Mouse (Mus musculus): Measurements from ENCODE around the gene Rbm19. TPM values are rescaled to one million over a fixed set of nuclear protein-coding genes. Genes with fewer than 3 reads are reported as not detected.

The Rbm19 gene
- polyA plus RNA-seq, 1 experiment from 2014 or later: 24.2 TPM

DNA sequence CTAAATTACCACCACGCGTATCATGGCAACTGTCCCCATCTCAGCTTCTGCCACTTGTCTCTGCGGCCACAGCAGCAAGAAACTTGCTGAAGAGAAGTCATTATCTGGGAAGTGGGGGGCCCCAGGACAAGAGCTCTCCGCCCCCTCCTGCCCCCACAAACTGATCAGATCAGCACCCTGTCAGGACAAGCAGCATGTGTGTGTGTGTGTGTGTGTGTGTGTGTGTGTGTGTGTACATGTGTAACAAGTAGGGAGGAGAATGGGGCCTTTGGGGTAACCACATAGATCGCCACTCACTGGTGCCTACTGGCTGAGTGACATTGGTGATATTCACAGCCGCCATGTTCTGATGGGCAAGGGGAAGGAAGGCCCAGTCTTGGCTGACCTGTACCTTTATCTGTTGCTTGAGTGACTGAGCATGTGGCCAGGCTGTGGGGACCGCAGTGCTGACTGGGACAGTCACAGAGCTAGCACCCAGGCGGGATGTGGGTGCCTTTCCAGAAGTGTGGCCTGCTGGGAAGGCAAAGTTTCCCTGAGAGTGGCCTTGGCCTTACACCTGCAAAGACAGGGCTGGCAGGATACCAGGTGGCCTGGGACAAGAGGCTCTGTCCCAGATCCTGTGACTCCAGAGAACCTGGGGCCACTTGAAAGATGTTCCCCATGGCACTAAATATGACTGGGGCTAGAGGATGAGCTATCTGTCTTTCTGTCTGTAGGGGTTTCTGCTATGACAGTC lies 44.8 kb downstream of the Rbm19 start:
- Histone ChIP-seq H3K27me3 (ENCODE audit: control insufficient read depth, insufficient read depth, low read length) (no peaks in the 10 kb centered on the region), H3K4me3 (ENCODE audit: low read depth, low read length) (no peak overlapping the region), H3K9me3 (ENCODE audit: control insufficient read depth, low read length) (no peaks in the 10 kb centered on the region), H3K36me3 (ENCODE audit: control insufficient read depth, insufficient read depth, low read length) (no peaks in the 10 kb centered on the region), H3K27ac (replicated peaks; ENCODE audit: low read depth, low read length) (no peak overlapping the region), H3K4me2 (ENCODE audit: low read depth, severe bottlenecking) (no peak overlapping the region), H3K9ac (ENCODE audit: low read length) (no peak overlapping the region), H3K4me1 (ENCODE audit: control insufficient read depth, insufficient read depth, low read length) (peaks cover 6% of the 10 kb centered on the region; the same call in 1 of the 2 replicates)
- DNase-seq (ENCODE audit: low spot score) (no peak), ATAC-seq (ENCODE audit: insufficient number of reproducible peaks, low FRiP score, low TSS enrichment, low read depth) (no peak)
- 90% methylated on average over 8 of the region's 8 CpGs for WGBS

DNA sequence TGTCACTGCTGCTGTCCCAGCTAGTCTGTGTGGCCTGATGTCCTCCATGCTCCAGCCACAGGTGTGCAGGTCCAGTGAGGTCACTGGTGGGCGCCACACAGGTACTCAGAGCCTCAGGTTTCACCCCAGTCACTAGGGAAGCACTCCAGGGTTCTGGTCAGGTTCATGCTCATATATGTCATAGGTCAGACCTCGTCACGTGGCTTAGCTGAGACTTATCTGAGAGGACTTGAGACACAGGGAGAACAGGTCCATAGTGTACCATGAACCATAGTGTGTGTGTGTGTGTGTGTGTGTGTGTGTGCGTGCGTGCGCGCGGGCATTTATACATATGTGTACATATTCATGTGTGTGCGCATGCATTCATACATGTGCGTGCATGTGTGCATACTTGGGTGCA lies 46.4 kb downstream of the Rbm19 start:
- Histone ChIP-seq H3K4me3 (ENCODE audit: low read depth, low read length) (no peak overlapping the region), H3K4me2 (ENCODE audit: low read depth, severe bottlenecking) (no peak overlapping the region), H3K9ac (ENCODE audit: low read length) (no peak overlapping the region), H3K36me3 (ENCODE audit: control insufficient read depth, insufficient read depth, low read length) (no peaks in the 10 kb centered on the region), H3K4me1 (ENCODE audit: control insufficient read depth, insufficient read depth, low read length) (no peaks in the 10 kb centered on the region), H3K27me3 (ENCODE audit: control insufficient read depth, insufficient read depth, low read length) (no peaks in the 10 kb centered on the region), H3K9me3 (ENCODE audit: control insufficient read depth, low read length) (no peaks in the 10 kb centered on the region), H3K27ac (replicated peaks; ENCODE audit: low read depth, low read length) (no peak overlapping the region)
- DNase-seq (ENCODE audit: low spot score) (no peak), ATAC-seq (ENCODE audit: insufficient number of reproducible peaks, low FRiP score, low TSS enrichment, low read depth) (no peak)
- WGBS: 94% methylated on average over 10 of the region's 10 CpGs

GRCm38 (mm10) chr5:120163428-120163827 lies 47.2 kb downstream of the Rbm19 start:
- WGBS: 81% methylated on average over 6 of the region's 6 CpGs
- Histone ChIP-seq H3K27me3 (ENCODE audit: control insufficient read depth, insufficient read depth, low read length) (no peaks in the 10 kb centered on the region), H3K4me3 (ENCODE audit: low read depth, low read length) (no peak overlapping the region), H3K27ac (replicated peaks; ENCODE audit: low read depth, low read length) (no peak overlapping the region), H3K4me2 (ENCODE audit: low read depth, severe bottlenecking) (no peak overlapping the region), H3K9ac (ENCODE audit: low read length) (no peak overlapping the region), H3K9me3 (ENCODE audit: control insufficient read depth, low read length) (no peaks in the 10 kb centered on the region), H3K4me1 (ENCODE audit: control insufficient read depth, insufficient read depth, low read length) (no peaks in the 10 kb centered on the region), H3K36me3 (ENCODE audit: control insufficient read depth, insufficient read depth, low read length) (no peaks in the 10 kb centered on the region)
- DNase-seq (ENCODE audit: low spot score) (no peak), ATAC-seq (ENCODE audit: insufficient number of reproducible peaks, low FRiP score, low TSS enrichment, low read depth) (no peak)

GRCm38 (mm10) chr5:120164450-120164849 lies 48.2 kb downstream of the Rbm19 start:
- Histone ChIP-seq H3K9me3 (ENCODE audit: control insufficient read depth, low read length) (no peaks in the 10 kb centered on the region), H3K9ac (ENCODE audit: low read length) (no peak overlapping the region)
- ATAC-seq (ENCODE audit: insufficient number of reproducible peaks, low FRiP score, low TSS enrichment, low read depth): no peak

GRCm38 (mm10) chr5:120165061-120165942 lies 49.0 kb downstream of the Rbm19 start:
- Histone ChIP-seq H3K4me3 (ENCODE audit: low read depth, low read length) (no peak overlapping the region), H3K27ac (replicated peaks; ENCODE audit: low read depth, low read length) (no peak overlapping the region), H3K4me1 (ENCODE audit: control insufficient read depth, insufficient read depth, low read length) (no peaks in the 10 kb centered on the region), H3K36me3 (ENCODE audit: control insufficient read depth, insufficient read depth, low read length) (no peaks in the 10 kb centered on the region), H3K27me3 (ENCODE audit: control insufficient read depth, insufficient read depth, low read length) (no peaks in the 10 kb centered on the region), H3K4me2 (ENCODE audit: low read depth, severe bottlenecking) (no peak overlapping the region), H3K9me3 (ENCODE audit: control insufficient read depth, low read length) (no peaks in the 10 kb centered on the region), H3K9ac (ENCODE audit: low read length) (no peak overlapping the region)
- DNase-seq (ENCODE audit: low spot score): no peak
- no peak for ATAC-seq (ENCODE audit: insufficient number of reproducible peaks, low FRiP score, low TSS enrichment, low read depth)
- WGBS: 77% methylated on average over 9 of the region's 9 CpGs

More at GRCm38 (mm10) chr5:120164450-120164849, 48.2 kb downstream of the Rbm19 start:
- Histone ChIP-seq H3K4me3 (ENCODE audit: low read depth, low read length) (no peak overlapping the region), H3K27ac (replicated peaks; ENCODE audit: low read depth, low read length) (no peak overlapping the region), H3K36me3 (ENCODE audit: control insufficient read depth, insufficient read depth, low read length) (no peaks in the 10 kb centered on the region), H3K27me3 (ENCODE audit: control insufficient read depth, insufficient read depth, low read length) (no peaks in the 10 kb centered on the region), H3K4me1 (ENCODE audit: control insufficient read depth, insufficient read depth, low read length) (no peaks in the 10 kb centered on the region), H3K4me2 (ENCODE audit: low read depth, severe bottlenecking) (no peak overlapping the region)
- DNase-seq (ENCODE audit: low spot score): no peak
- 90% methylated on average over 11 of the region's 11 CpGs for WGBS

GRCm38 (mm10) chr5:120167787-120168325 lies 51.6 kb downstream of the Rbm19 start:
- H3K36me3 ChIP-seq (ENCODE audit: control insufficient read depth, insufficient read depth, low read length): no peaks in the 10 kb centered on the region; the same call in 1 of the 2 replicates
- 78% methylated on average over 13 of the region's 13 CpGs for WGBS
- no peak overlapping the region for H3K4me3 ChIP-seq (ENCODE audit: low read depth, low read length)
- peaks cover 11% of the 10 kb centered on the region for H3K4me1 ChIP-seq (ENCODE audit: control insufficient read depth, insufficient read depth, low read length)
- H3K9me3 ChIP-seq (ENCODE audit: control insufficient read depth, low read length): no peaks in the 10 kb centered on the region
- H3K4me2 ChIP-seq (ENCODE audit: low read depth, severe bottlenecking): no peak overlapping the region
- no peak for ATAC-seq (ENCODE audit: insufficient number of reproducible peaks, low FRiP score, low TSS enrichment, low read depth)
- DNase-seq (ENCODE audit: low spot score): no peak
- H3K9ac ChIP-seq (ENCODE audit: low read length): no peak overlapping the region
- no peaks in the 10 kb centered on the region for H3K27me3 ChIP-seq (ENCODE audit: control insufficient read depth, insufficient read depth, low read length)
- H3K27ac ChIP-seq (replicated peaks; ENCODE audit: low read depth, low read length): no peak overlapping the region

DNA sequence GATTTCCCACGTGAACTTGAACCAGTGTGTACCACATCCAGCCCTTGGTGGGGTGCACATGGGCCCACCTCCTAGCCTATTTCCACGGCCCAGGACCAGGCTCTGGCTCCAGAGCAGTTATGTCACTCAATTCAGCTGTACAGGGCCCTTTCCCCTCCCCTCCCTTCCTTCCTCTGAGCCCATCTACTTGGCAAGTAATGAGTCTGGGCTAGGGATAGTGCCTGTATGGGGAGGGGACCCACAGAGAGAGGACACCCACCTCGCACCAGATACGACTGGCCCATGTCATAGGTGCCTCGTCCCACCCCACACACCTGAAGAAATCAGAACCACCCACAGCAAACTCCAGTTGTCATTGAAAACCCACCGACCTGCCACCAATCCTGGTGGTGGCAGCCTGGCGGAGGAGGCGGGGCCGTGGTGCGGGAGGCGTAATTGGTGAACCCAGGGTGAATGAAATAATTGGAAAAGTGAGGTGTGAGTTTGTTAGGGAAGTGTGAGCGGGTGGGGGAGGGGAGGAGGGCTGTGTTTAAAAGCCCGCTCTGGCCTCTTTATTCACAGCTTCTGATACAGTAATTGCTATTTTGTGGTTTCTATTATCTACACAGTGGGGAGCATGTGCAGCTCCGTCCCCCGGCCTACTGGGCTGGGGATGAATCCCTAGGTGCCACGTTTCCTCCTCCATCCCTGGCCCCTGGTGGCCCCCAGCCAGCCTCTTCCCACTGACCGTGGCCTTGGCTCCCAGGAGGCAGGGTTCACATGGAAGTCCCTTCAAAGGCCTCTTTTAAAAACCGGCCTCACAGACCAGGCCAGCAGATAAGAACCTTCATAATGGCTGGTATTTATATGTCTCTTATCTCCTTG lies 55.8 kb downstream of the Rbm19 start:
- no peaks in the 10 kb centered on the region for H3K9me3 ChIP-seq (ENCODE audit: control insufficient read depth, low read length)
- H3K4me2 ChIP-seq (ENCODE audit: low read depth, severe bottlenecking): no peak overlapping the region
- no peak overlapping the region for H3K27ac ChIP-seq (replicated peaks; ENCODE audit: low read depth, low read length)
- ATAC-seq (ENCODE audit: insufficient number of reproducible peaks, low FRiP score, low TSS enrichment, low read depth) (no peak), DNase-seq (ENCODE audit: low spot score) (peak; percentile 45)
- H3K27me3 ChIP-seq (ENCODE audit: control insufficient read depth, insufficient read depth, low read length): no peaks in the 10 kb centered on the region
- no peak overlapping the region for H3K9ac ChIP-seq (ENCODE audit: low read length)
- H3K4me1 ChIP-seq (ENCODE audit: control insufficient read depth, insufficient read depth, low read length): peaks cover 11% of the 10 kb centered on the region
- H3K4me3 ChIP-seq (ENCODE audit: low read depth, low read length): no peak overlapping the region
- peaks cover 4% of the 10 kb centered on the region for H3K36me3 ChIP-seq (ENCODE audit: control insufficient read depth, insufficient read depth, low read length)
- 30% methylated on average over 18 of the region's 18 CpGs for WGBS

- Histone ChIP-seq H3K4me2 (ENCODE audit: low read depth, severe bottlenecking) (no peak overlapping the region), H3K9ac (ENCODE audit: low read length) (no peak overlapping the region), H3K36me3 (ENCODE audit: control insufficient read depth, insufficient read depth, low read length) (peaks cover 4% of the 10 kb centered on the region), H3K27ac (replicated peaks; ENCODE audit: low read depth, low read length) (no peak overlapping the region), H3K4me3 (ENCODE audit: low read depth, low read length) (no peak overlapping the region), H3K27me3 (ENCODE audit: control insufficient read depth, insufficient read depth, low read length) (no peaks in the 10 kb centered on the region), H3K4me1 (ENCODE audit: control insufficient read depth, insufficient read depth, low read length) (peaks cover 11% of the 10 kb centered on the region), H3K9me3 (ENCODE audit: control insufficient read depth, low read length) (no peaks in the 10 kb centered on the region)
- ATAC-seq (ENCODE audit: insufficient number of reproducible peaks, low FRiP score, low TSS enrichment, low read depth): no peak
- WGBS: 78% methylated on average over 8 of the region's 8 CpGs
- no peak for DNase-seq (ENCODE audit: low spot score)
Measured at GRCm38 (mm10) chr5:120172729-120173101, 56.5 kb downstream of the Rbm19 start.
